Mouse (Mus musculus): ENCODE measurements around the gene Mfsd6l. TPM values are rescaled to one million over a fixed set of nuclear protein-coding genes. Genes with fewer than 3 reads are reported as not detected.

Mfsd6l gene
- not detected in 2 replicates for total RNA-seq (2012; rRNA removed)
- polyA plus RNA-seq (2012; ENCODE audit: insufficient read depth in 1 of 2, insufficient read length in 2 of 2, low read depth in 1 of 2, low replicate concordance in 2 of 2, missing spikeins in 1 of 2): under 1 TPM in 1 of 2 experiments, not detected in 1; 0.04 TPM

DNA sequence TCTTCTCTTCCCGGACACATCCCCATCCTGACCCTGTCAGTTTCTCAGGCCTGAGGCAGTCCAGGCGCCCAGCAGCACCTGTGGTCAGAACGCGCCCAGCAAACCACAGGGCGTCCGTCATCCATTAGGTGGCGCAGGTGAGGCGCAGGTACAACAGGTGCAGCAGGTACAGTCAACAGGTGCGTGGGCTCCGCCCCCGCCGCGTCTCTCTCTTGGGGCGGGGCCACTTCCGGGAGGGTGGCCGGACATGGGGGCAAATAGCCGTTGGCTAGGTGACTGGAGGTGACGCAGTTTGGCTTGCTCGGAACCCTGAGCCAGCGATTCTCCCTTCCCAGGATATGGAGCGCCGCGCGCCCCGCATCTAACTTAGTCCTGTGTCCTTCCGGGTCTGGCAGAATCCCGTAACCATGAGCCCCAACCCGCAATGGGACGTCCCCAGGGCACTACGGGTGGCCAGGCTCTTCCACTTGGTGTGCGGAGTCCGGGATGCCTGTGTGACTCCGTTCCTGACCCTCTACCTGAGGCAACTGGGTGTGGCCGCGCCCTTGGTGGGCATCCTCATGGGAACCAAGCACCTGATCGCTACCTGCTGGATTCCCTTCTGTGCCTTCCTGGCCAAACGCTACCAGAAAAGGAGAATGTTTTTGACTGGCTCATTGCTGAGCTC lies at the start of gene Mfsd6l:
TSS of gene Mfsd6l (plus strand) at position 269 of the 667 bp plus-strand sequence.
- Histone ChIP-seq H3K9me3 (replicated peaks; ENCODE audit: insufficient read depth, low read length) (no peaks in the 10 kb centered on the region), H3K27ac (ENCODE audit: control insufficient read depth, low read depth, low read length) (no peak within 1 kb of the TSS), H3K36me3 (ENCODE audit: control insufficient read depth in 1 of 2, insufficient read depth in 2 of 2, low read length in 2 of 2) (no peaks in the 10 kb centered on the region), H3K79me2 (ENCODE audit: control insufficient read depth, insufficient read depth, low read length, poor library complexity) (no peaks in the 10 kb centered on the region), H3K27me3 (ENCODE audit: control insufficient read depth in 1 of 2, insufficient read depth in 2 of 2, low read length in 2 of 2) (no peaks in the 10 kb centered on the region; a peak in 1 of 4 replicates), H3K4me1 (ENCODE audit: control insufficient read depth in 1 of 2, insufficient read depth in 2 of 2, low read length in 2 of 2) (peaks cover 0 to 4% of the 10 kb centered on the region in 2 experiments; a peak in 2 of 4 replicates), H3K4me3 (ENCODE audit: control insufficient read depth in 1 of 2, insufficient read depth in 1 of 2, low read depth in 2 of 2, low read length in 2 of 2) (no peak within 1 kb of the TSS), H3K9ac (ENCODE audit: control insufficient read depth, low read depth, low read length, poor library complexity, severe bottlenecking) (no peak within 1 kb of the TSS)
- no peak for DNase-seq (ENCODE audit: low read depth, low spot score)
- TF ChIP-seq TCF12 (IDR thresholded peaks at IDR 0.05; ENCODE audit: low read depth, low read length): no peak
- no peak for TF ChIP-seq GABPA (IDR thresholded peaks at IDR 0.05; ENCODE audit: low read depth, low read length)
- no peak for TF ChIP-seq ZC3H11A (IDR thresholded peaks at IDR 0.05; ENCODE audit: low read depth, low read length)
- no peak for TF ChIP-seq MEF2A (IDR thresholded peaks at IDR 0.05; ENCODE audit: extremely low read depth, insufficient replicate concordance, low read depth, low read length, poor library complexity, severe bottlenecking)
- no peak for TF ChIP-seq UBTF (IDR thresholded peaks at IDR 0.05; ENCODE audit: borderline replicate concordance, insufficient read depth, low read depth, low read length)
- TF ChIP-seq MAZ (IDR thresholded peaks at IDR 0.05; ENCODE audit: low read depth, low read length): no peak
- peak in 1 of 3 experiments; percentile 27; a peak in 2 of 6 replicates for TF ChIP-seq CTCF (IDR thresholded peaks at IDR 0.05 in 2 of 3, conservative IDR thresholded peaks at IDR 0.05 in 1 of 3; ENCODE audit: control insufficient read depth in 1 of 3, insufficient read depth in 1 of 3, low read depth in 2 of 3, low read length in 3 of 3, poor library complexity in 1 of 3, severe bottlenecking in 1 of 3)

DNA sequence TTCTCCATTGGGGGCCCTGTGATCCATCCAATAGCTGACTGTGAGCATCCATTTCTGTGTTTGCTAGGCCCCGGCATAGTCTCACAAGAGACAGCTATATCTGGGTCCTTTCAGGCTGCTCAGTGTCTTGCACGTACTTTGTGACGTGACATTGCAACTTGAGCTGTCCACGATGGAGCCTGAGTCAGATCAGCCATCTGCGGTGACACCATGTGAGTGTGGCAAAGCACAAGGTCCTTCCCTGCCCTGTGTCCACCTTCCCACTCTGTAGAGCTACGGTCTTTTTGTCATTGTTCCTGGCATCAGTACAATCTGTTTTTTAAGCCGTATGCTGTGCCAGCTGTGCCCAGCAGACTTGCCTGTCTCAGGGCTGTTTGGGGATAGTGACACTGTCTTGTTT lies 48.7 kb upstream of the Mfsd6l start:
- TF ChIP-seq RAD21 (IDR thresholded peaks at IDR 0.05; ENCODE audit: low read depth, low read length): no peak
- no peak for TF ChIP-seq EP300 (IDR thresholded peaks at IDR 0.05; ENCODE audit: low read depth in 1 of 2, low read length in 2 of 2)
- no peak for TF ChIP-seq TAL1 (IDR thresholded peaks at IDR 0.05; ENCODE audit: low read length)
- no peak for TF ChIP-seq TCF12 (IDR thresholded peaks at IDR 0.05; ENCODE audit: low read depth, low read length)
- TF ChIP-seq MAFK (IDR thresholded peaks at IDR 0.05; ENCODE audit: borderline replicate concordance, low read depth, low read length): no peak
- TF ChIP-seq UBTF (IDR thresholded peaks at IDR 0.05; ENCODE audit: borderline replicate concordance, insufficient read depth, low read depth, low read length): no peak
- TF ChIP-seq MYC (IDR thresholded peaks at IDR 0.05; ENCODE audit: low read depth, low read length): no peak
- no peak for TF ChIP-seq USF2 (IDR thresholded peaks at IDR 0.05; ENCODE audit: borderline replicate concordance in 1 of 2, insufficient read depth in 1 of 2, low read depth in 1 of 2, low read length in 2 of 2)
- no peak for TF ChIP-seq ZC3H11A (IDR thresholded peaks at IDR 0.05; ENCODE audit: low read depth, low read length)
- TF ChIP-seq CHD2 (IDR thresholded peaks at IDR 0.05; ENCODE audit: low read length): no peak
- no peak for TF ChIP-seq E2F4 (IDR thresholded peaks at IDR 0.05; ENCODE audit: borderline replicate concordance, low read depth, low read length)
- TF ChIP-seq POLR2AphosphoS2 (IDR thresholded peaks at IDR 0.05; ENCODE audit: low read length): no peak
- Histone ChIP-seq H3K9me3 (replicated peaks; ENCODE audit: insufficient read depth, low read length) (no peaks in the 10 kb centered on the region), H3K4me3 (ENCODE audit: control insufficient read depth in 1 of 2, insufficient read depth in 1 of 2, low read depth in 2 of 2, low read length in 2 of 2) (no peak overlapping the region), H3K79me2 (ENCODE audit: control insufficient read depth, insufficient read depth, low read length, poor library complexity) (no peaks in the 10 kb centered on the region), H3K27ac (ENCODE audit: control insufficient read depth, low read depth, low read length) (no peak overlapping the region), H3K4me1 (ENCODE audit: control insufficient read depth in 1 of 2, insufficient read depth in 2 of 2, low read length in 2 of 2) (peaks cover 2 to 16% of the 10 kb centered on the region in 2 experiments; a peak in 2 of 4 replicates), H3K36me3 (ENCODE audit: control insufficient read depth in 1 of 2, insufficient read depth in 2 of 2, low read length in 2 of 2) (peaks cover 0 to 6% of the 10 kb centered on the region in 2 experiments; a peak in 2 of 4 replicates), H3K27me3 (ENCODE audit: control insufficient read depth in 1 of 2, insufficient read depth in 2 of 2, low read length in 2 of 2) (0 out of 4 replicates have a peak, but pooled peaks cover 0 to 2% of the 10 kb centered on the region in 2 experiments), H3K9ac (ENCODE audit: control insufficient read depth, low read depth, low read length, poor library complexity, severe bottlenecking) (no peak overlapping the region)
- DNase-seq (ENCODE audit: low read depth, low spot score): no peak

Data from MEL (cell line).